Mouse (Mus musculus): ENCODE measurements around the gene Tmem9b.

The Tmem9b gene

GRCm38 (mm10) chr7:109752008-109752925, at the start of gene Tmem9b:
Gene Tmem9b (minus strand): TSS chr7:109752875.
- in situ Hi-C loops (cut with MboI; ENCODE audit: unreplicated experiment in 2 of 2) = no loop called here

- in situ Hi-C loops (cut with MboI; ENCODE audit: unreplicated experiment in 2 of 2) = no loop called here
Observed at GRCm38 (mm10) chr7:109800626-109801025, 48.0 kb upstream of the Tmem9b start.

DNA sequence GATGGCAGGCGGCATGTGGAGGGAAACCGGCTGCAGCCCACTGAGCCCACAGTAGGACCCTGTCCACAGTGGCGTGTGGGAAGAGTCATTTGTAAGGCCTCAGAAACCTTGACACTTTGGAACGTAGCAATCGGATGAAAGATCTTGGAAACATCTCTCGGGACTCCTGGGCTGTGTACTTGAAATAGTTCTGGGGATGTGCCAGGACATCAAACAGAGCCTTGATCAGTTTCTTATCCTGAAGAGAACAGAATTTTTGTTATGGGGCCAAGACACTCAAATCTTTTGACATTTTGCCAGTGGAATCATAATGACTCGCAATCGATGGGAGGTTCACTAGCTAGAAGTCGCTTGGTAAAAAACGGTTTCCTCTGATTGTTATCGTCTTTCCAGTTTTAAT, 46.5 kb upstream of the Tmem9b start:
- in situ Hi-C loops (cut with MboI; ENCODE audit: unreplicated experiment in 2 of 2) = loop anchor here (10.0 kb wide), 4 partner anchors 176 to 826 kb away; partner anchors contain the start of gene Adm (in 1 of the 2)

DNA sequence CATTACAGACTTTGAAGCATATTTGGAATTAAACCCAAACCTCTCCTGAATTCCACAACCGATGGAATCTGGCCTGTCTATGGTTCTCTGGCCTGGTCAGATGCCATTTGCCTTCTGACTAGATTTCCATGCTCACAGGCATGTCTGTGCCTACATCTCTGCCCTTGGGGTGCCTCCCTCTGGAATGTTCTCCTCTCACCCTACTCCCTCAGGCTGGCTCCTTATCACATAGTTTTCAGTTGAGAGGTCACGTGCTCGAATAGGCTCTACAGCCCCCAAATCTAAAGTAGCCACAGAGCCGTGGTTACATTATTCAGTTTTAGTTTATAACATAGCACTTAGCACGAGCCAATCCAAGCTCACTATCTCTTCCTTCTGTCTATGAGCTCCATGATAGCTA, 42.9 kb upstream of the Tmem9b start:
- in situ Hi-C loops (cut with MboI; ENCODE audit: unreplicated experiment in 2 of 2) = loop anchor here (10.0 kb wide), 4 partner anchors 179 to 829 kb away; partner anchors contain the start of gene Adm (in 1 of the 2)

GRCm38 (mm10) chr7:109794556-109794955, 41.9 kb upstream of the Tmem9b start:
- in situ Hi-C loops (cut with MboI; ENCODE audit: unreplicated experiment in 2 of 2) = loop anchor here (5.0 to 10.0 kb wide), 5 partner anchors 180 to 830 kb away; partner anchors contain the start of gene Adm (in 1 of the 2)

DNA sequence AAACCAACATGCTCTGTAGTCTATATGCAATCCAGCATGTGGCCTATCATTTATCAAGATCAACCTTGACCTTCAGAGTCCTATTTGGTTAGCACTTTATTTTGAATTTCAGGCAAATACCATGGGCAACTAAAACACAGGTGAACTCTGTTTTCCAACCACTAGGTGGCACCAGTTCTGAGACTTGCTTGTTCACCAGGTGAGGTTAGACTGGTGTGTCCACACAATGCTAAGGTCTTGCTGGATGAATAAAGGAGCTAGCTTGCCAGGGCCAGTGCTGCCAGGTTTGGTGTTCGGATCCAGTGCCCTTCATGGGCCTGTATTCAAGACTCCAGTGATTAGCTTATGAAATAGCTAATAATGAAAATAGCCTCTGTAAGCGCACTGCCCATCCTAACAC, 40.1 kb upstream of the Tmem9b start:
- in situ Hi-C loops (cut with MboI; ENCODE audit: unreplicated experiment in 2 of 2) = loop anchor here (5.0 to 10.0 kb wide), 5 partner anchors 182 to 832 kb away; partner anchors contain the start of gene Adm (in 1 of the 2)

DNA sequence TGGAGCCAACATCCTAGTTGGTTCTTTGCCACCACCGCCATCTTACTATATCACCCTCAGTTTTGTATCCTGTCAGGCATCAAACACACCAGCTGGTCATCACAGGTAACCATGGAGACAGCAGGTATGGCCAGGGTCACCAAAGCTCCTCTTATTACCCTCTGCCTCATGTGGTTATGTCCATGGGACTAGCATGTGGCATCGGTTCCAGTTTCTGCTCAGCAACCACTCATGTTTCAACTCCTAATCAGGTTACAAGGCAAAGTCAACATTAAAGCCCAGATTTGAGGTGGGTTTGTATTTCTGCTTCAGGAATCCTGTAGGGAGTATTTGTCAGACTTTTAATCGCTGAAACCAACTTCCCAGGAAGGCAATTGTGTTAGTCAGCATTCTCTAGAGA, 38.1 kb upstream of the Tmem9b start:
- in situ Hi-C loops (cut with MboI; ENCODE audit: unreplicated experiment in 2 of 2) = loop anchor here (5.0 to 10.0 kb wide), 5 partner anchors 184 to 834 kb away; partner anchors contain the start of gene Adm (in 1 of the 2)

DNA sequence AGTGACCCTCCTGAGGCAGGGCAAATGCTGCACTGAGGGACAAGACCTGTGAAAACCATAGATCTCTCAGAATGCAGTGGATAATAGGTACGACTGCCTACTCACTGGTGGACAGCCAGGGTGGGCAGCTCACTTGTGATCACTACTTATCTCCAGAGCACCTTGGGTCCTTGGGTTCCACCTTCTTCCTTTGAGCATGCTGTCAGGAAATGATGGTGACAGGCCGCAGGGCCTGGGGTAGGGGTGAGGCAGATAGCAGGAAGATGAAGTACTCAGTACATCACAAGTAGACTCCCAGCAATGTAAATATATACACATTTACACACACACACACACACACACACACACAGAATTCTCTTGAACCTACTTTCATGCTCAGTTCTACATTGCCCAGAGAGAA, 35.2 kb upstream of the Tmem9b start:
- in situ Hi-C loops (cut with MboI; ENCODE audit: unreplicated experiment in 2 of 2) = no loop called here

DNA sequence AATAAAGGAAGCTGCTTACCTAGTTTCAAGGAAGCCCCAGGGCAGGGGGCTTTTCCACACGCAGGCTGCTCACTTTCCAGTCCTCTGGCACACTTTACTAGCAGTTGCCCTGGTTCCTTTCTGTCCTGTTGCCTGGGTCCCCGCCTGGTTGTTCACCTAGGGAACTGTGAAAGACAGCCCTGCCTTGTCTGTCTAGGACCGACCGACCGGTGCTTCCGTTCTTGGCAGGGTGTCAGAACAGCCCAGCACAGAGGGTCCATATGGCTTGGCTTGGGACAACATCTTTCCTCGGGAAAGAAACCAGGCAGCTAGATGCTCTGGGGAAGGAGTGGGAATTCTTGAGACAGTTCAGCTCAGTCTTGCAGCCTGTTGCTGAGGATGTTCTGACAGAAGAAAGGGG, 30.6 kb upstream of the Tmem9b start:
- in situ Hi-C loops (cut with MboI; ENCODE audit: unreplicated experiment in 2 of 2) = no loop called here

DNA sequence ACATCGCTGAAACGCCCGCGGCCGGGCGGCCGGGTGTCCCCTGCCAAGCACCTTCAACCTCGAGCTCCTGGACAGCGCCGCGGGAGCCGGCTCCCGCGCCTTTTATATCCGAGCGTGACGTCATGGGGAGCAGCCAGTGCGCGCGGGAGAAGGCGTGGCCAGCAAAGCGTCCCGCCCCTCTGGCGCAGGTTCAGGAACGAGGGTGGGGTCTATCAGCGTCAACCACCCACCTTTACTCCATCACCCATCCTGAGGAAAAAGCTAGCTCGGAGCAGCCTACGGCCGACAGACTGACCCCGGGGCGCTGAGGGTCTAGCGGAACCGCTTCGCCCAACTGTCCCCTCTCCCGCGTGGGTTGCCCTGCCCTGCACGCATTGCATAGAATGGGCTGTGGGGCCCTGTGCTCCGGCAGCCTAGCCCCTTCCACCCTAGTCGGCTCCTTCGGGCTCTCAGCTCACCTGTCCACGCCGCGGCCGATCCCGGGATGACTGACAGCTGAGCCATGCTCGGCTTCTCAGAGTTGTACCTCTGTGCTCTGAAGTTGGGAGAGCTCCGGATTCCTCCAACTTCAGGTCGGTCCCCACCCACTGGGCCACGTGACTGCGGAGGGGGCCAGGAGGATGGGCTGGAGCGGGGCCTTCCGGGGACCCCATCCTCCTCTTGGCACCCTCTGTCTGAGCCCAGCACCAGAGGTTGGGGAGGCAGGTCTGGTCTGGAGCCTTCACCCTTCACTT, 29.0 kb upstream of the Tmem9b start, which contains the start of gene Nrip3:
Gene Nrip3 (minus strand): TSS at position 556 of the 734 bp plus-strand sequence.
- in situ Hi-C loops (cut with MboI; ENCODE audit: unreplicated experiment in 2 of 2) = no loop called here

GRCm38 (mm10) chr7:109781087-109781469, 28.4 kb upstream of the Tmem9b start:
- in situ Hi-C loops (cut with MboI; ENCODE audit: unreplicated experiment in 2 of 2) = no loop called here

- in situ Hi-C loops (cut with MboI; ENCODE audit: unreplicated experiment in 2 of 2) = no loop called here
Observed at GRCm38 (mm10) chr7:109772251-109772650, 19.6 kb upstream of the Tmem9b start.

DNA sequence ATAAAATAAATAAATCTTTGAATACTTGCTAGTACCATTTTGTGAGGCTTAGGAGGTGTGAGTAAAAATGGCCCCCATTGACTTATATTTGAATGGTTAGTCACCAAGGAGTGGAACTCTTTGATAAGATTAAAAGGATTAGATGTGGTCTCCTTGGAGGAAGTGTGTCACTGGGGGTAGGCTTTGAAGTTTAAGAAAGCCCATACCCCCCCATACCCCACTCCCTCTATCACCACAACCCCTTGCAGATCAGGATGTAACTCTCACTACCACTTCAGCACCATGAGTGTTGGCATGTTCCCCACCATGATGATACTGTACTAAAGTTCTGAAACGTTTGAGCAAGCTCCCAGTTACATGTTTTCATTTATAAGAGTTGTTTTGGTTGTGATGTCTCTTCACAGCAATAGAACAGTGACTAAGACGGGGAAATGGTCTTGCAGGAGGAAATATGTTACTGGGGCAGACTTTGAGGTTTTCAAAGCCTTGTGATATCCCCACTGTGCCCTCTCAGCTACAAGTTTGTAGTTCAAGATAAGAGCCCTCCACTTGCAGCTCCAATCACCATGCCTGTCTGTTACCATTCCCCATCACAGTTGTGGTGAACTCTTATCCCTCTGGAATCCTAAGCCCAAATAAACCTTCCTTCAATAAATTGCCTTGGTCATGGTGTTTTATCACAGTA, 16.2 kb upstream of the Tmem9b start:
- in situ Hi-C loops (cut with MboI; ENCODE audit: unreplicated experiment in 2 of 2) = no loop called here

DNA sequence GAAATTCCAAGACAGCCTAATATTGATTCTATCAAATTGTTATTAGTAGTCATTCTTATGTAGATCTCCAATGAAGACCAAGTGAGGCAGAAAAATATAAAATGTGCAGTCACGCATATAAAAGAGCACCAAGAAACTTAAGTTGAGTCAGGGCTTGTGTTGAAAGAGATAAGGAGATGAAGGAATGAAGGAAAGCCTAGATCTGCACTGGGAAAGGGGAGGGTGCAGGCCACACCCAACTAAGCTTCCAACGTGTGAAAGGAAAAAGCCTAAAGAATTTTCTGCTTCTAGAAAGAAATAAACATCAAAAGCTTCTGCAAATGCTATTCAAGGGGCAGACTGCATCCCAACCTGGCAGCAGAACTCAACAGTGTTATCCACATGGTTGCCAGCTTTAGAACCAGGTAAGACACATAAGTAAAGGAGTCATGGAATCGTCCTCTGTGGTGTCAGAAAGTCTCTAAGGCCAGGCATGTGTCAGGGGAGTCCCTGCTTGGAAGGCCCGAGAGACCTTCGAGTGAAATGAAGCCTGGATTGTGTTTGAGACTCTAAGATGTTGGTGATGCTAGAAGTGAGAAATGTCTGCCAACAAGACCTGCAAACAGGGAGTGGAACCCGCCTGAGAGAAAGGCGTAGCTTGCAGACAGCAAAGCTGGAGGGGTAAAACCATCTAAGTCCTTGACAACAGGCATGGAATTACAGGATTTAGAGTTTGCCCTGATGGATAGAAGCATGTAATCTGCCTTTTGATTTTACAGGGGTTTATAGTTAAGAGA, 15.1 kb upstream of the Tmem9b start:
- in situ Hi-C loops (cut with MboI; ENCODE audit: unreplicated experiment in 2 of 2) = no loop called here

- in situ Hi-C loops (cut with MboI; ENCODE audit: unreplicated experiment in 2 of 2) = no loop called here
Observed at GRCm38 (mm10) chr7:109764009-109764408, 11.3 kb upstream of the Tmem9b start.

DNA sequence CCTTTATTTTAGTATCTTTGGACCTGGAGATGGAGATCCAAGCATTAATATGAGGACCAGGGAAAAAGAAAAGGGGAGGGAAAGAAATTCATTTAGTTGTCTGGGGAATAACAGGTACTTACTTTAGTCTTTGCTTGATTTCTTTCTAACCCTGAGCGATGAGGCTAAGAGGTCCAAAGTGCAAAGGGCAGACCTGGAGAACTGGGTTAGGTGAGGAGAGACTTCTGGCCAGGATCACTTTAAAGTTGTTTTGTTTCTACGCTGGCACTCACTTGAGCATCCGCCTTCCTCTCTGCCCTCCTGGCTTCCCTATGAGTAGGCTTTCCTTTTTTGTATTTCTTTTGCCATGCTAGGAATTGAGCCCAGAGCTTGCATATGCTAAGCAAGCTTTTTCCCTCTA, 3.6 kb upstream of the Tmem9b start:
- in situ Hi-C loops (cut with MboI; ENCODE audit: unreplicated experiment in 2 of 2) = no loop called here

- in situ Hi-C loops (cut with MboI; ENCODE audit: unreplicated experiment in 2 of 2) = no loop called here
Observed at GRCm38 (mm10) chr7:109754034-109754433, 1.4 kb upstream of the Tmem9b start.

DNA sequence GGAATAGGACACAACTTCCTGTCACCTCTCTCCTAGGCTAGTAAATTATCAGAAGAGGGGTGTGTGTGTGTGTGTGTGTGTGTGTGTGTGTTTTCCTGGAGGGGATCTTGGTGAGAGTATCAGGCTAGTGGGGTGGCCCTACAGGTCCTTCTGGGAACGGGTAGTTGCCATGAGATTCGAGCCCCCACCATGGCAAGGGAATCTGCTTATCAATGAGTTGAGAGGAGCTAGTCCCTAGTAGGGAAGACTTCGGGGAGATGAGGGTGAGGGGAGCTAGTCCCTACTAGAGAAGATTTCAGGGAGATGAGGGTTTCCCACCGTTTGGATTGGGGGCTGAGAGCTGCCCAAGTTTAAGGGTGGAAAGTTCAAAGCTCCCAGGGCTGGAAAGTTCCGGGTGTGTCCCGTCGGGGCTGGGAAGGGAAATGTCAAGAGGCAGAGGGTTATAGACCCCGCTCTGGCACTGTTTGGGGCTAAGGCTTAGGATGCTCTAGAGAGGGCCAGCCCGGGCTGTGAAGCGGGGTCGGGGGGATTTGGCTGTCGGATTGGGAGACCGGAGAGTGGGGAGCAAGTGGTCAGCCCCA, 1.2 kb downstream of the Tmem9b start:
- in situ Hi-C loops (cut with MboI; ENCODE audit: unreplicated experiment in 2 of 2) = no loop called here

- in situ Hi-C loops (cut with MboI; ENCODE audit: unreplicated experiment in 2 of 2) = loop anchor here in 1 of 2 experiments (25.0 kb wide), 1 partner anchor 810 kb away; the partner anchor contains the start of genes Eif3f and Nlrp10
Observed at GRCm38 (mm10) chr7:109747747-109748146, 4.9 kb downstream of the Tmem9b start.

Data from v-Abl transformed pro-B cells (cell line).